Mouse (Mus musculus): Measurements from ENCODE around the gene Nup133.

- TF ChIP-seq CTCF (IDR thresholded peaks at IDR 0.05; ENCODE audit: low read depth, low read length) (no peak), POLR2A (IDR thresholded peaks at IDR 0.05; ENCODE audit: extremely low read depth, insufficient read depth, low read length) (no peak)
Observed at GRCm38 (mm10) chr8:123966896-123967295, 17.8 kb upstream of the Nup133 start.

Data from liver, adult 2 months (tissue).